Comparison of ENCODE assay signal across 22 mouse cellular contexts in genomic region chrX:18882784-18883171, GRCm38 (mm10).
DNase-seq lines count a peak whose midpoint lies in the region; ATAC-seq and TF ChIP-seq lines count a peak whose summit lies in the region.
"Had no signal": no experiment of that assay in that cellular context is flagged by ENCODE, and none has a peak within 500 bp of the region (broad histone marks: within the 10 kb centered on the region; RNA-seq: fewer than 3 reads in every experiment).

No protein-coding gene starts in this region.

- WGBS in intestine, embryonic 16.5 days: 61% methylated on average over 2 of the region's 2 CpGs

- no peak overlapping the region for H3K4me3 ChIP-seq in layer of hippocampus, adult 2 months
- no peak overlapping the region for H3K4me3 ChIP-seq in bone marrow macrophage, adult 2 months (ENCODE audit: insufficient read depth, low read length)
- H3K4me3 ChIP-seq in intestine, embryonic 16.5 days (ENCODE audit: low read length): no peak overlapping the region
- H3K4me3 ChIP-seq: embryonic facial prominence, embryonic 10.5 days; embryonic facial prominence, embryonic 13.5 days; forebrain, embryonic 10.5 days; forebrain, embryonic 13.5 days; gastrocnemius, adult 2 months; heart, embryonic 12.5 days; heart, embryonic 15.5 days; hindbrain, embryonic 10.5 days; hindbrain, embryonic 13.5 days had no signal

- no peaks in the 10 kb centered on the region for H3K36me3 ChIP-seq in intestine, embryonic 16.5 days (ENCODE audit: control insufficient read depth, insufficient read depth, low read length)
- H3K36me3 ChIP-seq: embryonic facial prominence, embryonic 10.5 days; embryonic facial prominence, embryonic 13.5 days; forebrain, embryonic 10.5 days; heart, embryonic 12.5 days; heart, embryonic 15.5 days; hindbrain, embryonic 10.5 days; hindbrain, embryonic 13.5 days had no signal

- peaks cover 16% of the 10 kb centered on the region for H3K4me1 ChIP-seq in bone marrow macrophage, adult 2 months (ENCODE audit: control insufficient read depth, insufficient read depth, low read length)
- no peaks in the 10 kb centered on the region for H3K4me1 ChIP-seq in intestine, embryonic 16.5 days (ENCODE audit: control insufficient read depth, insufficient read depth, low read length)
- H3K4me1 ChIP-seq: embryonic facial prominence, embryonic 10.5 days; embryonic facial prominence, embryonic 13.5 days; forebrain, embryonic 10.5 days; forebrain, embryonic 13.5 days; heart, embryonic 12.5 days; heart, embryonic 15.5 days; hindbrain, embryonic 10.5 days; hindbrain, embryonic 13.5 days had no signal

- DNase-seq in layer of hippocampus, adult 2 months (ENCODE audit: low spot score in 2 of 2): no peak
- no peak for DNase-seq in layer of hippocampus, adult 18-20 months (ENCODE audit: low spot score in 2 of 2)
- DNase-seq in gastrocnemius, adult 8-10 months (ENCODE audit: low spot score in 2 of 2): no peak
- no peak for DNase-seq in right cerebral cortex, adult 2 months (ENCODE audit: low spot score in 2 of 2)
- DNase-seq in lung, postnatal 10 days: no peak
- DNase-seq: cerebellum, adult 9-10 months; embryo, embryonic 11 days; forebrain, postnatal 0 days; gastrocnemius, adult 2 months; gastrocnemius, postnatal 25 days had no signal

- TF ChIP-seq CTCF in layer of hippocampus, adult 2 months (conservative IDR thresholded peaks at IDR 0.05): no peak
- TF ChIP-seq CTCF in bone marrow macrophage, adult 2 months (IDR thresholded peaks at IDR 0.05; ENCODE audit: low read depth, low read length): no peak

- H3K27ac ChIP-seq in layer of hippocampus, adult 2 months: peak overlapping the region; percentile 81
- peak overlapping the region; percentile 91 for H3K27ac ChIP-seq in bone marrow macrophage, adult 2 months (ENCODE audit: insufficient read depth, low read depth, low read length)
- H3K27ac ChIP-seq in intestine, embryonic 16.5 days (ENCODE audit: low read length): no peak overlapping the region
- H3K27ac ChIP-seq: embryonic facial prominence, embryonic 10.5 days; embryonic facial prominence, embryonic 13.5 days; forebrain, embryonic 10.5 days; forebrain, embryonic 13.5 days; gastrocnemius, adult 2 months; heart, embryonic 15.5 days; hindbrain, embryonic 10.5 days; hindbrain, embryonic 13.5 days had no signal

- ATAC-seq in intestine, embryonic 16.5 days: peak; percentile 60; the same call in 1 of the 2 replicates
- ATAC-seq: CD4-positive, CD25-positive, alpha-beta regulatory T cell, adult 4 months; forebrain, embryonic 13.5 days; forebrain, postnatal 0 days; hindbrain, embryonic 16.5 days had no signal

- H3K9me3 ChIP-seq in intestine, embryonic 16.5 days (ENCODE audit: control insufficient read depth, low read length): no peaks in the 10 kb centered on the region
- H3K9me3 ChIP-seq: embryonic facial prominence, embryonic 10.5 days; embryonic facial prominence, embryonic 13.5 days; forebrain, embryonic 10.5 days; forebrain, embryonic 13.5 days; heart, embryonic 12.5 days; heart, embryonic 15.5 days; hindbrain, embryonic 10.5 days; hindbrain, embryonic 13.5 days had no signal

- H3K9ac ChIP-seq in intestine, embryonic 16.5 days (ENCODE audit: low read depth, low read length): no peak overlapping the region
- H3K9ac ChIP-seq: embryonic facial prominence, embryonic 13.5 days; forebrain, embryonic 13.5 days; forebrain, postnatal 0 days; heart, embryonic 12.5 days; heart, embryonic 15.5 days; hindbrain, embryonic 13.5 days had no signal

- no peak for TF ChIP-seq POLR2A in bone marrow macrophage, adult 2 months (IDR thresholded peaks at IDR 0.05; ENCODE audit: borderline replicate concordance, low read depth, low read length)

- H3K27me3 ChIP-seq in intestine, embryonic 16.5 days (replicated peaks; ENCODE audit: control insufficient read depth, insufficient read depth, low read length): no peaks in the 10 kb centered on the region
- H3K27me3 ChIP-seq: embryonic facial prominence, embryonic 13.5 days; forebrain, embryonic 13.5 days; heart, embryonic 12.5 days; heart, embryonic 15.5 days; hindbrain, embryonic 13.5 days had no signal

- no peak overlapping the region for H3K4me2 ChIP-seq in intestine, embryonic 16.5 days (ENCODE audit: low read depth, low read length)
- H3K4me2 ChIP-seq: embryonic facial prominence, embryonic 13.5 days; forebrain, embryonic 13.5 days; heart, embryonic 12.5 days; heart, embryonic 15.5 days; hindbrain, embryonic 13.5 days had no signal
